Mouse (Mus musculus): ENCODE data around the gene Map2k6. TPM values are rescaled to one million over a fixed set of nuclear protein-coding genes. Genes with fewer than 3 reads are reported as not detected.

Map2k6 gene
- polyA plus RNA-seq, 1 experiment from 2014 or later = 17.6 TPM

GRCm38 (mm10) chr11:110438700-110439296 lies 39.9 kb downstream of the Map2k6 start:
- WGBS = 61% methylated on average over 4 of the region's 4 CpGs
- no peak for ATAC-seq (ENCODE audit: insufficient read depth, low FRiP score)
- no peak overlapping the region for H3K9ac ChIP-seq (ENCODE audit: low read length)

GRCm38 (mm10) chr11:110439354-110439753 lies 40.4 kb downstream of the Map2k6 start:
- H3K27me3 ChIP-seq (ENCODE audit: control insufficient read depth, insufficient read depth, low read length) = no peaks in the 10 kb centered on the region
- no peak overlapping the region for H3K4me3 ChIP-seq (replicated peaks; ENCODE audit: low read length)
- no peaks in the 10 kb centered on the region; the same call in 1 of the 2 replicates for H3K4me1 ChIP-seq (ENCODE audit: control insufficient read depth, insufficient read depth, low read length)
- no peak overlapping the region for H3K27ac ChIP-seq (ENCODE audit: low read length)
- WGBS = 47% methylated on average over 7 of the region's 7 CpGs
- H3K36me3 ChIP-seq (ENCODE audit: control insufficient read depth, insufficient read depth, low read length) = no peaks in the 10 kb centered on the region
- H3K9ac ChIP-seq (ENCODE audit: low read length) = no peak overlapping the region
- no peaks in the 10 kb centered on the region for H3K9me3 ChIP-seq (replicated peaks; ENCODE audit: control insufficient read depth, low read length)
- H3K4me2 ChIP-seq (ENCODE audit: low read depth, low read length) = no peak overlapping the region
- ATAC-seq (ENCODE audit: insufficient read depth, low FRiP score) = no peak

More at GRCm38 (mm10) chr11:110438700-110439296, 39.9 kb downstream of the Map2k6 start:
- H3K27me3 ChIP-seq (ENCODE audit: control insufficient read depth, insufficient read depth, low read length) = no peaks in the 10 kb centered on the region
- H3K36me3 ChIP-seq (ENCODE audit: control insufficient read depth, insufficient read depth, low read length) = no peaks in the 10 kb centered on the region
- no peak overlapping the region for H3K4me2 ChIP-seq (ENCODE audit: low read depth, low read length)
- H3K9me3 ChIP-seq (replicated peaks; ENCODE audit: control insufficient read depth, low read length) = no peaks in the 10 kb centered on the region
- no peaks in the 10 kb centered on the region; the same call in 1 of the 2 replicates for H3K4me1 ChIP-seq (ENCODE audit: control insufficient read depth, insufficient read depth, low read length)
- no peak overlapping the region for H3K27ac ChIP-seq (ENCODE audit: low read length)
- no peak overlapping the region for H3K4me3 ChIP-seq (replicated peaks; ENCODE audit: low read length)

DNA sequence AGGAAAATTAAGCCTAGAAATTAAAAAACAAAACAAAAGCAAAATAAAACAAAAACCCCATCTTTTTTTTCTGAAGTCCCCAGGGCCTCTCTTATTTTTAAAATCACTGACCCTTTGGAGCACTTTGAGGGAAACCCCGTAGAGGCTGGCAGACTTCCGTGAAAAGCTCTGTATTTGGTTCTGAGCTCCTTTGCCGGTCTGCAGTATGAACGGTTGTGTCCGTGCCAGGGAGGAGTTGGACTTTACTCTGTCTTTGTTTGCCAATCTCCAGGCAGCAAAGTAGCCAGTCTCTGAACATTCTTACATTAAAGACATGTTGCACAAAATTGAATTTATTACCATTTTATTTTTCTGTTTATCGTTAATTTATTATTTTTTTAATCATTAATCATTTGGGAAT lies 45.7 kb downstream of the Map2k6 start:
- no peaks in the 10 kb centered on the region for H3K36me3 ChIP-seq (ENCODE audit: control insufficient read depth, insufficient read depth, low read length)
- H3K27ac ChIP-seq (ENCODE audit: low read length) = no peak overlapping the region
- no peaks in the 10 kb centered on the region for H3K27me3 ChIP-seq (ENCODE audit: control insufficient read depth, insufficient read depth, low read length)
- no peak overlapping the region for H3K4me2 ChIP-seq (ENCODE audit: low read depth, low read length)
- H3K9ac ChIP-seq (ENCODE audit: low read length) = no peak overlapping the region
- ATAC-seq (ENCODE audit: insufficient read depth, low FRiP score) = peak; percentile 65; the same call in 1 of the 2 replicates
- no peaks in the 10 kb centered on the region for H3K9me3 ChIP-seq (replicated peaks; ENCODE audit: control insufficient read depth, low read length)
- H3K4me1 ChIP-seq (ENCODE audit: control insufficient read depth, insufficient read depth, low read length) = peaks cover 20% of the 10 kb centered on the region
- H3K4me3 ChIP-seq (replicated peaks; ENCODE audit: low read length) = no peak overlapping the region
- 61% methylated on average over 6 of the region's 6 CpGs for WGBS

GRCm38 (mm10) chr11:110448131-110448725 lies 49.3 kb downstream of the Map2k6 start:
- Histone ChIP-seq H3K36me3 (ENCODE audit: control insufficient read depth, insufficient read depth, low read length) (no peaks in the 10 kb centered on the region), H3K9ac (ENCODE audit: low read length) (no peak overlapping the region), H3K4me2 (ENCODE audit: low read depth, low read length) (peak overlapping the region; percentile 47), H3K9me3 (replicated peaks; ENCODE audit: control insufficient read depth, low read length) (no peaks in the 10 kb centered on the region), H3K27me3 (ENCODE audit: control insufficient read depth, insufficient read depth, low read length) (no peaks in the 10 kb centered on the region), H3K4me1 (ENCODE audit: control insufficient read depth, insufficient read depth, low read length) (peaks cover 38% of the 10 kb centered on the region), H3K4me3 (replicated peaks; ENCODE audit: low read length) (peak overlapping the region; percentile 24), H3K27ac (ENCODE audit: low read length) (peak overlapping the region; percentile 22)
- WGBS = 17% methylated on average over 7 of the region's 7 CpGs
- ATAC-seq (ENCODE audit: insufficient read depth, low FRiP score) = no peak

DNA sequence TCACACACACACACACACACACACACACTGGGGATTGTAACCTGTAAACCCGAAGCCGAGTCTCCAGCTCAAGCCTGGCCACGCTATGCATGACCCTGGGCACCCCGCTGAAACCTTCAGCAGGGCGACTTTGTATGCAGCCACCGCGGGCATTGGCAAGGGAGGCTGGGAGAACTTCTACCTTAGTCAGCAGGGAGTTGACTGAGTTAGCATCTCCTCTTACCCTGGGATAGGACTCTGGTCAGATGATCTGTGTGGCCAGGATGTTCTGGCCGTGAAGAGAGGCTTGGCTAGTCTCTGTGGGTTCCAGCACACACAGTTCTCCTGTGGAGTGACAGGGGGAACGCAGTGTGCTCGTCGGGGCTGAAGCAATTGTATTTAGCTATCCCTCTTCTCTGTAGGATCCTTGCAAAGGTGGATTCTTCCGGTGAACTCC lies 49.8 kb downstream of the Map2k6 start:
- Histone ChIP-seq H3K9me3 (replicated peaks; ENCODE audit: control insufficient read depth, low read length) (no peaks in the 10 kb centered on the region), H3K36me3 (ENCODE audit: control insufficient read depth, insufficient read depth, low read length) (no peaks in the 10 kb centered on the region), H3K9ac (ENCODE audit: low read length) (peak overlapping the region; percentile 49), H3K4me3 (replicated peaks; ENCODE audit: low read length) (peak overlapping the region; percentile 24), H3K27ac (ENCODE audit: low read length) (peak overlapping the region; percentile 22), H3K4me2 (ENCODE audit: low read depth, low read length) (peak overlapping the region; percentile 47), H3K27me3 (ENCODE audit: control insufficient read depth, insufficient read depth, low read length) (no peaks in the 10 kb centered on the region), H3K4me1 (ENCODE audit: control insufficient read depth, insufficient read depth, low read length) (peaks cover 38% of the 10 kb centered on the region)
- 18% methylated on average over 12 of the region's 12 CpGs for WGBS
- no peak for ATAC-seq (ENCODE audit: insufficient read depth, low FRiP score)

DNA sequence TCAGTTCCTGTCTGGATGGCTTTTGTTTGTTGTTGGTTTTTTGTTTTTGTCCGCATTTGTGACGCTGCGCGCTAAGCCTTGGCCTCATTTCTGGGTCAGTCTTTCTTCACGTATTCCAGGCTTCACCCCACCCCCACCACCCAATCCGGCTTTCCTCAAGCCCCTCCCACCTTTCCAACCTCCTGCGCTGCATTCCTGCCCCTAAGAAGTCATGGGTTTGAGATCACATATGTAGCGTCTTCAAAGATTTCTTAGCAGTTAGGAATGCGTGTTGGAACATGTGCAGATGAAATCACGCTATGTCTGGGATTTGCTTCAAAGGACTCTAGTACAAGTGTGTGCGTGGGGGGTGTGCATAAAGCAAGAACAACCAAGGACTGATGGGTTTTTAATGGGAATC lies 50.3 kb downstream of the Map2k6 start:
- Histone ChIP-seq H3K4me1 (ENCODE audit: control insufficient read depth, insufficient read depth, low read length) (peaks cover 38% of the 10 kb centered on the region), H3K27ac (ENCODE audit: low read length) (peak overlapping the region; percentile 22), H3K27me3 (ENCODE audit: control insufficient read depth, insufficient read depth, low read length) (no peaks in the 10 kb centered on the region), H3K4me3 (replicated peaks; ENCODE audit: low read length) (peak overlapping the region; percentile 24; the same call in 1 of the 2 replicates), H3K9me3 (replicated peaks; ENCODE audit: control insufficient read depth, low read length) (no peaks in the 10 kb centered on the region), H3K9ac (ENCODE audit: low read length) (peak overlapping the region; percentile 49; the same call in 1 of the 2 replicates), H3K4me2 (ENCODE audit: low read depth, low read length) (peak overlapping the region; percentile 47), H3K36me3 (ENCODE audit: control insufficient read depth, insufficient read depth, low read length) (no peaks in the 10 kb centered on the region)
- WGBS = 31% methylated on average over 11 of the region's 11 CpGs
- no peak for ATAC-seq (ENCODE audit: insufficient read depth, low FRiP score)

DNA sequence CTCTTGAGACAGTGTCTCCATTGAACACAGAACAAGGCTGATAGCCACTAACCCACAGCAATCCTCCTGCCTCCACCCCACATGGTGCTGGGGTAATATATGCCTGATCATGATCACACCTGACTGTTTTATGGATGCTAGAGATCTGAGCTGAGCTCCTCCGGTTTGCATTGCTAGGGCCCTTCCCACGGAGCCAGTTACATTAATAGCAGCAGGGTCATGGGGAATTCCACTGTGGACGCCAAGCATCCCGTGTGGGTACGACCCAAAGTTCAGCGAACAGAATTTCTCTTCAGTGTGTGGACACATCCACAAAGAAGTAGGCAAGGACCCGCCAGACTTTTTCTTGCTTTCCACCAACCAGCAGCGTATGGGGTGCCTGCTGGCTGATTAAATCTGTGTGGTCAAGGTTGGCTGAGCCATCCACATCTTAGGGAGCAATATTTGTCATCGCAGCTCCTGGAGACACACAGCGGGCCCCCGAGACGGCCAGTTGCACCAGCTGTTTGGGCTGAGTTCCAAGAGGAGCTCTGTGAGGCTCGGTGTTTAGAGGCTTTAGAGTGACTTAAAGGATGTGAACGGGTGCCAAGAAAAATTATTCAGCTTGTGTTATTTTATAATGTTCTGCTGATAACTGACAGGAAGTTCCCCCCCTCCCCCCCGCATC lies 51.3 kb downstream of the Map2k6 start:
- 37% methylated on average over 15 of the region's 15 CpGs for WGBS
- Histone ChIP-seq H3K36me3 (ENCODE audit: control insufficient read depth, insufficient read depth, low read length) (no peaks in the 10 kb centered on the region), H3K4me3 (replicated peaks; ENCODE audit: low read length) (no peak overlapping the region), H3K9me3 (replicated peaks; ENCODE audit: control insufficient read depth, low read length) (no peaks in the 10 kb centered on the region), H3K4me2 (ENCODE audit: low read depth, low read length) (no peak overlapping the region; the same call in 1 of the 2 replicates), H3K4me1 (ENCODE audit: control insufficient read depth, insufficient read depth, low read length) (peaks cover 38% of the 10 kb centered on the region), H3K9ac (ENCODE audit: low read length) (no peak overlapping the region), H3K27me3 (ENCODE audit: control insufficient read depth, insufficient read depth, low read length) (no peaks in the 10 kb centered on the region), H3K27ac (ENCODE audit: low read length) (no peak overlapping the region)
- ATAC-seq (ENCODE audit: insufficient read depth, low FRiP score) = no peak; the same call in 1 of the 2 replicates

DNA sequence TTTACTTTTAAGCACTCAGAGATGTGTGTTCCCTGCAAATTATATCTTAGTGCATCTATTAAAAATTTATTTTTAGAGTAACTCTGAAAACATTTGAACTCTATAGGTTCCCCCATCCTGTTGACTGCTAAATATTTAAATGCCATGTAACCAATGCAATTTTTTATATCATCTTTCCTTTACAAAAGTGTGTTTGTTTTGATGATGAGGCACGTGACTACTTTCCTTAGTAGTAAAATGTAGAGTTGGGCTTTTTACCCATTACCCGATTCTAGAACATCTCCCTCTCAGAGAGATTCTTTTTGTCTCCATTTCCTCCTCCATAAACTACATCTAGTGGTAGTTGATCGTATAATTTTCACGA lies 51.8 kb downstream of the Map2k6 start:
- Histone ChIP-seq H3K27me3 (ENCODE audit: control insufficient read depth, insufficient read depth, low read length) (no peaks in the 10 kb centered on the region), H3K4me2 (ENCODE audit: low read depth, low read length) (no peak overlapping the region), H3K36me3 (ENCODE audit: control insufficient read depth, insufficient read depth, low read length) (no peaks in the 10 kb centered on the region), H3K9ac (ENCODE audit: low read length) (no peak overlapping the region), H3K9me3 (replicated peaks; ENCODE audit: control insufficient read depth, low read length) (no peaks in the 10 kb centered on the region), H3K27ac (ENCODE audit: low read length) (no peak overlapping the region), H3K4me3 (replicated peaks; ENCODE audit: low read length) (no peak overlapping the region), H3K4me1 (ENCODE audit: control insufficient read depth, insufficient read depth, low read length) (peaks cover 38% of the 10 kb centered on the region)
- no peak for ATAC-seq (ENCODE audit: insufficient read depth, low FRiP score)
- whole genome bisulfite sequencing = 65% methylated on average over 4 of the region's 4 CpGs

DNA sequence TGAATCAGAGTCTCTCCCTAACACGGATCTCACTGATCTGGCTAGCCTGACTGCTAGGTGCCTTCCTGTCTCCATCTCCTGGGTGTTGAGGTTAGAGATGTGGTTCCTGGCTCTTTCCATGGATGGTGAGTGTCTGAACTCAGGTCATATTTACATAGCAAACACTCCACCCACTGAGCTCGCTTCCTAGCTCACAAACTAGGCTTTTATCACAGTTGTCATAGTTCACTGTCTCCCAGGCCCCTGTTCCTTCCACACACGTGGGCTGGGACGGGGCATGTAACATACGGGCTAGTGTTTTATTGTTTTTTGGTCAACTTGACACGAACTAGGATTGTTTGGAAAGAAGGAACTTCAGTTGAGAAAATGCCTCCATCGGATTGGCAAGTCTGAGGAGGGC lies 52.7 kb downstream of the Map2k6 start:
- no peak for ATAC-seq (ENCODE audit: insufficient read depth, low FRiP score)
- Histone ChIP-seq H3K36me3 (ENCODE audit: control insufficient read depth, insufficient read depth, low read length) (no peaks in the 10 kb centered on the region), H3K27ac (ENCODE audit: low read length) (no peak overlapping the region), H3K4me1 (ENCODE audit: control insufficient read depth, insufficient read depth, low read length) (peaks cover 38% of the 10 kb centered on the region), H3K27me3 (ENCODE audit: control insufficient read depth, insufficient read depth, low read length) (no peaks in the 10 kb centered on the region), H3K9me3 (replicated peaks; ENCODE audit: control insufficient read depth, low read length) (no peaks in the 10 kb centered on the region), H3K9ac (ENCODE audit: low read length) (no peak overlapping the region), H3K4me3 (replicated peaks; ENCODE audit: low read length) (no peak overlapping the region), H3K4me2 (ENCODE audit: low read depth, low read length) (no peak overlapping the region)
- 67% methylated on average over 7 of the region's 7 CpGs for WGBS
